Mouse (Mus musculus): ENCODE data around the gene Dnajb4. TPM values are rescaled to one million over a fixed set of nuclear protein-coding genes. Genes with fewer than 3 reads are reported as not detected.
"Not testable (repeated sequence)": the region's sequence is repeated elsewhere in the genome, so short reads cannot be mapped to it uniquely, and the experiment has no call there.

The Dnajb4 gene
- polyA plus RNA-seq, 1 experiment from 2014 or later = 36.3 TPM

DNA sequence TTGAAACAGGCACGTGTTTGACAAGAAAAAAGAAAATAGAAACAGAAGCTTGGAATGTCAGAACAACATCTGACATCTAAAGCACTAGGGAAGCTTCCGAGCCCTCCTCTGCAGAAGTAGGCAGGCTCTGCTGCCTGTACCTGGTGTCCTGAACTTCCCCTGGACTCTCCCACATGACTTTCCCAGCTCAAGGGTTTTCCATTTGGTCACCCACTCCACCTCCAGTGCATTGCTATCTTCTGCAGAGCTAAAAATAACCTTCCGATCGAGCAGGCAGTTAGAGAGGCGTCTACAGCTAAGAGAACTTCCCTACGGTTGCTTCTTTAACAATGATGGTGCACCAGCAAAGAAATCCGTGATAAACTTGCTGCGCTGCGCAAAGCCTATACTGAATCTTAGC is 76.5 kb downstream of the Dnajb4 start:
- Histone ChIP-seq H3K4me1 (peaks cover 8% of the 10 kb centered on the region), H3K27me3 (replicated peaks) (0 out of 2 replicates have a peak, but pooled peaks cover 4% of the 10 kb centered on the region), H3K9ac (no peak overlapping the region), H3K4me3 (no peak overlapping the region), H3K9me3 (replicated peaks) (no peaks in the 10 kb centered on the region), H3K4me2 (no peak overlapping the region), H3K36me3 (no peaks in the 10 kb centered on the region), H3K27ac (no peak overlapping the region)
- ATAC-seq = no peak
- 32% methylated on average over 9 of the region's 9 CpGs for WGBS (ENCODE audit: insufficient replicate concordance)

GRCm38 (mm10) chr3:152130963-152131362 is 79.1 kb downstream of the Dnajb4 start:
- Histone ChIP-seq H3K4me1 (peaks cover 8% of the 10 kb centered on the region), H3K27ac (no peak overlapping the region), H3K9me3 (replicated peaks) (no peaks in the 10 kb centered on the region), H3K27me3 (replicated peaks) (0 out of 2 replicates have a peak, but pooled peaks cover 4% of the 10 kb centered on the region), H3K4me2 (no peak overlapping the region), H3K36me3 (no peaks in the 10 kb centered on the region), H3K4me3 (no peak overlapping the region), H3K9ac (no peak overlapping the region)
- no peak for ATAC-seq
- 61% methylated on average over 4 of the region's 4 CpGs for WGBS (ENCODE audit: insufficient replicate concordance)

GRCm38 (mm10) chr3:152129426-152129825 is 80.7 kb downstream of the Dnajb4 start:
- 76% methylated on average over 4 of the region's 4 CpGs for WGBS (ENCODE audit: insufficient replicate concordance)

GRCm38 (mm10) chr3:152128631-152129030 is 81.5 kb downstream of the Dnajb4 start:
- Histone ChIP-seq H3K4me2 (no peak overlapping the region), H3K4me3 (no peak overlapping the region), H3K27me3 (replicated peaks) (0 out of 2 replicates have a peak, but pooled peaks cover 4% of the 10 kb centered on the region), H3K9me3 (replicated peaks) (no peaks in the 10 kb centered on the region), H3K9ac (no peak overlapping the region), H3K4me1 (peaks cover 9% of the 10 kb centered on the region), H3K27ac (no peak overlapping the region), H3K36me3 (no peaks in the 10 kb centered on the region)
- 77% methylated on average over 7 of the region's 7 CpGs for WGBS (ENCODE audit: insufficient replicate concordance)
- no peak for ATAC-seq

More at GRCm38 (mm10) chr3:152129426-152129825, 80.7 kb downstream of the Dnajb4 start:
- not testable (repeated sequence) for H3K9me3 ChIP-seq (replicated peaks); H3K4me2 ChIP-seq; ATAC-seq; H3K9ac ChIP-seq; H3K27ac ChIP-seq; H3K36me3 ChIP-seq; H3K27me3 ChIP-seq (replicated peaks); H3K4me3 ChIP-seq; H3K4me1 ChIP-seq

Other genes starting within 250 kb of the Dnajb4 start
- gene Gipc2, start 44.1 kb downstream of the Dnajb4 start, polyA plus RNA-seq (2016; fragmentation: Nextera tagmentation; extraction: Ambion mirVana) = 11.3 and 12.3 TPM in 2 replicates
- gene Fubp1, start 120 bp upstream of the Dnajb4 start, polyA plus RNA-seq (2016; fragmentation: Nextera tagmentation; extraction: Ambion mirVana) = 143 and 144 TPM in 2 replicates
- 2.2 and 2.5 TPM in 2 replicates for gene Nexn, start 56.0 kb upstream of the Dnajb4 start, polyA plus RNA-seq (2016; fragmentation: Nextera tagmentation; extraction: Ambion mirVana)
- gene Miga1, start 130.1 kb upstream of the Dnajb4 start, polyA plus RNA-seq (2016; fragmentation: Nextera tagmentation; extraction: Ambion mirVana) = 7.1 and 9.1 TPM in 2 replicates
- gene Usp33, start 136.2 kb upstream of the Dnajb4 start, polyA plus RNA-seq (2016; fragmentation: Nextera tagmentation; extraction: Ambion mirVana) = 30.1 and 30.9 TPM in 2 replicates
- gene Zzz3, start 185.2 kb upstream of the Dnajb4 start, polyA plus RNA-seq (2016; fragmentation: Nextera tagmentation; extraction: Ambion mirVana) = 23.5 and 25.7 TPM in 2 replicates

Measured in liver, embryonic 12.5 days (tissue).